Mouse (Mus musculus) megakaryocyte progenitor cell, adult 5-6 weeks (primary cell): ENCODE data around the gene Foxi3. TPM values are rescaled to one million over a fixed set of nuclear protein-coding genes. Genes with fewer than 3 reads are reported as not detected.

ENCODE experiments used
- ATAC-seq: replicated peaks from 2 replicates; pipeline ENCODE4 v1.8.0; 2016; ENCODE audit warnings: mild to moderate bottlenecking, moderate TSS enrichment, inconsistent platforms; ENCODE audit not compliant: poor library complexity
- total RNA-seq, 2 experiments: library from RNA; stranded (forward) in 1 of 2; stranded (reverse) in 1 of 2; fragments of 157-497, 149-512 nt in 1 of 2; fragments of 200-1000 nt in 1 of 2; gene quantifications; 2 replicates each; pipeline versions ENCODE4 v1.2.3 to v1.2.4; 2015 to 2017

The Foxi3 gene
- not detected in 2 replicates for total RNA-seq (2015)
- not detected in 2 replicates for total RNA-seq (2017)

DNA sequence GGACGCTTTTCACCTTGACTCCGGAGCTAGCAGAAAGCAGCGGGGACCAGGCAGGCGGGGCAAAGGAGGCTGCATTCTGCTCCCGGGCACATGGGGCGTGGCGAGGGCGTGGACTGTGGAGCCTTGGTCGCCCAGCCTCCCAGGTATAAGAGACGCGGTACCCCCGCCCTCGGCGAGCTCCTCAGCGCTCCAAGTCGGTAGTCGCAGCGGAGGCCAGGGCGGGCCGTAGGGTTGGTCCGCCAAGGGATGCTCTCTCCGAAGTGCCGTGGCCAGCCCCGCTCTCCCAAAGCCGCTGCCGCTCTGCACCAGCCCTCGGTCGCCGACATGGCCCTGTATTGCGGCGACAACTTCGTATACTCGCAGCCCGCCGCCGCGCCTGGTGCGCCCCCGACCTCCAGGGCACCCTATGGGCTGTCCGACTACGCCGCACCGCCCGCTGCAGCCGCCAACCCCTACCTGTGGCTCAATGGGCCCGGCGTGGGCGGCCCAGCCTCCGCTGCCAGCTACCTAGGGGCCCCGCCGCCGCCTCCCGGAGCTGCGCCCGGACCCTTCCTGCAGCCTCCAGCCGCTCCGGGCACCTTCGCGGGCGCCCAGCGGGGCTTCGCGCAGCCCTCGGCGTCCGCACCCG, at the start of gene Foxi3:
Foxi3 (plus strand) TSS at position 247 of the 628 bp plus-strand sequence.
- peak; percentile 57 for ATAC-seq

DNA sequence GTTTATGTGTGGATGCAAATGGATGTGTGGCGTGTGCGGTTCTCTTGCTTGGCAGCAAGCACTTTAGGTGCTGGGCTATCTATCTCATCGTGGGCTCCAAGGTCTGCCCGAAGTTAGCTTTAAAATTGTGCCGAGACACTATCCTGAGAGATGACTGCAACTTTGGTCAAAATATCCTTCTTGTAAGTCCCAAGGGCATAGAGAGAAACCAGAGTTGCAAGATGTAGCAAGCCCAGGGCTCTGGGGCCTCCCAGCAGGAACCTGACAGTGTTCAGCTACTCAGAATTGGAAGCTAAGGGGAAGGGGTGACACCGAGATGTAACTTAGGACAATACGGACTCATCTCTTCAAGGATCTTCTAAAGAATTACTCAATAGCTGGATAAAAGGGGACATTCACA, 46.8 kb upstream of the Foxi3 start:
- ATAC-seq = no peak

DNA sequence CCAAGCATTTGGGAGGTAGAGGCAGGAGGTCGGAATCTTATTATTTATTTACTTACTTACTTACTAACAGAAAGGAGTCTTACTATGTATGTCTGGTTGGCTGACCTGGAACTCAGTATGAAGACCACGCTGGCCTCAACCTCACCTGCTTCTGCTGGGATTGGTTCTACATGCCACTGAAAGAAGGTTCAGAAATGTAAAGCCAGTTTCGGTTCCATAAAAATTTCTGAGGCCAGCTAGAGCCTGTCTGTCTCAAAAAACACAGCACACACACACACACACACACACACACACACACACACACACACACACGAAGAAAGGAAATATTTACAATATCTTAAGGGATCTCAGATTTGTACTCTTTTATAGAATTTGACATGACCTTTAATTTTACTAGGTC, 46.0 kb upstream of the Foxi3 start:
- 0 out of 2 replicates have a peak, but pooled peaks have one; percentile 23 for ATAC-seq

DNA sequence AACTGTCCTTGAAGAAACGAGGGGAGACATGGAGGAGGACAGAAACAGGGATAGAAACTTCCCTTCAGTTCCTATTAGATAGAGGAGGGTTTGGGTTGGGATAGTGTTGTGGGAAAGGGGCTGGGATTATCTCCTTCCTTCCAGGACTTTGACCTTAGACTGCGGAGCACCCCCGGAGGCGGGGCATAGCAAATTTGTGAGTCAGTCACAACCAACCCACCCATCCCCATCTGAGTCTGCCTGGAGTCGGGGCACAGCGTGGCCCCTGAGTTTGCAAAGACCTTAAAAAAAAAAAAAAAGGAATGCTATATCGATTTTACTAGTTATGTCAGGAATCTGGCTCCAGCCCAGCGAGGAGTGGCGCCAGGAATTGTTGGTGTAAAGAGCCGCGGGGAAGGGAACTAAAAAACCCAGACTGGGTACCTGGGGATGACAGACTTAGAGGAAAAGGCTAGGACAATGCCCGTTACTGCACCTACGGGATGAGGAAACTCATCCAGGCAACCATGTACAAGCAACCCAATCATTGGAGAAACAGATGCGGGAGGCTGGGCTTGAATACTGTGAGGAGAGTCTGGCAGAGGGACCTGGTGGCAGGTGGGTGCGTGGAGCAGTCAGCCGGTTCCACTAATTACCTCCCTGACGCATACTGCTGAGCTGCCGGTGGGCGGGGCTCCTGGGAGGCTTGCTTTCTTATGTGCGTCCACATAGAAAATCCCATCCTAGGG, 44.5 kb upstream of the Foxi3 start:
- ATAC-seq = no peak

DNA sequence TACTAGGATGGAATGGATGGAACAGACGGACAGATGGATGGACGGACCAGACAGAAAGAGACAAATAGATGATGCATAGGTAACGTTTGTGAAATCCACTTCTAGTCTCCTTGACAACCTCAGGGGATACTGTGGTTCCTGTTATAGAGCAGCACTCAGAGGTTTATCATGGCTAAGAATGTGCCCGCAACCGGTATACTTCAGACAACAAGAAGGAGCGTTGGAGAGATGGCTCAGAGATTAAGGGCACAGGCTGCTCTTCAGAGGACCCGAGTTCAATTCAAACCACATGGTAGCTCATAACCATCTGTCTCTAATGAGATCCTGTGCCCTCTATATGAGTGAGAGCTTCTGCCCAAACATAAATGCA, 44.0 kb upstream of the Foxi3 start:
- no peak for ATAC-seq

DNA sequence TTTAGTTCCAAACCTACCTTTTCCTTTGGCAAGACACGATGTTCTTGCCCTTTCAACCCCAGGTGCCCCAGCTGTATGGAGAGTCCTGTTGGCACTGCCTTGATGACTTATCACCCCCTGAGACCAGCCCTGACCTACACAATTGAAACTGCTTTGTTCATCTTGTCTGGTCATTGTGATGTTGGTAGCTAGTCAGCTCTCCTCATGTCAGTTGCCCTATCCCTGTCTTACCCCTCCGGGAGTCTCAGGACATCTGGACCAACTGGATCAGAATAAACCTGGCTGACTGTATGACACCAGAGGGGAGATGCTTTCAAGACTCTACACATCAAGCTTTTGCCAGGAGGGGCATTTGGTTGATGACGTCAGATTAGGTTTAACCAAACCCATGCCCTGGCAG, 37.5 kb upstream of the Foxi3 start, which contains the start of gene Tex37:
Tex37 (minus strand) TSS at position 101 of the 400 bp plus-strand sequence.
- ATAC-seq = no peak

DNA sequence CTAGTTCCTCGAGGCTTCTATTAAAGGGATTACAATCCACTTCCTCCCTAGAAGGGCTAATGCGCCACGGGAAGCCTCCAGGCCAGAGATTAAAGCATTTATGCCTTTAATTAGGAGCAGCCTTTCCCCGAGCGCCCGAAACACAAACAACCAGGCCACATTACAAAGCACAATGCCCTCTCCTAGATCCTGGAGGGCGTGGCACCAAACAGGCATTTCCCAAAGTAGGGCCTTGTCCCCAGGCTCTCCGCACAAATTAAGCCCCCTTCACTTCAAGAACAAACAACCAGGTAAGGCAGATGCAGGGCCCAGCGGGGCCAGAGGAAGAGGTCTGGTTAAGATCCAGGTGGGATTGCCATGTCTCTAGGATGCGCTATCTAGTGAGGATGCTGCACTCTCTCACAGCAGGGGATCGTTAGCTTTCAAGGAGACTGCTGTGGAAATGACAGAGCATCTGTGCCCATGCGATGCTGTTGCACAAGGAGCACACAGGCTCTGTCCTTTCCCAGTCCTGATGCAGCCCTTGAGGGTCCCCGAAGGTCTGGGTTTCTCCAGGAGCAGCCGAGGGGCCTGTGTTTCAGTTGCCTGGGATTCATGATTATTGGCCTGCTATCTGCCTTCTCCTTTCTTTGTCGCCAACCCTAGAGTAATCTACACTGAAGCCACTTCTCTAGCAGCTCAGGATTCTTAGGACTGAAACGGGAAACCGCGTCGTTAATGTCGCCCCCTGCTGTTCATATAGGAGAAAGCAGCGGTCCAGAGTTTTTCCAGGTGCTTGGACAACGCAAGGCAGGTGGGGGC, 34.9 kb upstream of the Foxi3 start:
- peak; percentile 92 for ATAC-seq

DNA sequence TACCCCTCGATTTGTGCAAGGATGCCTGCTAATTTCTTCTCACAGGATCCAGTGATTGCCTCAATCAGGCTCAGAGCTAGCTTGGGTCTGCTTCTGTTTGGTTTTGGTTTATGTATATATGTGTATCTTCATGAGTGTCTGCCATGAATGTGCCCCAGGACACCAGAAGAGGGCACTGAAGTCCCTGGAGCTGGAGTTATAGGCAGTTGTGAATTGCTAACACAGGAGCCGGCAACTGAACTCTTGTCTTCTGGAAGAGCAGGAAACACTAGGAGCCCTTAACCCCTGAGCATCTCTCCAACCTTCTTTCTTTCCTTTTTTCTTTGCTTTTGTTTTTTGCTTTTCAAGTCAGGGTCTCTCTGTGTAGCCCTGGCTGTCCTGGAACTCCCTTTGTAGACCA, 24.5 kb upstream of the Foxi3 start:
- ATAC-seq = no peak

DNA sequence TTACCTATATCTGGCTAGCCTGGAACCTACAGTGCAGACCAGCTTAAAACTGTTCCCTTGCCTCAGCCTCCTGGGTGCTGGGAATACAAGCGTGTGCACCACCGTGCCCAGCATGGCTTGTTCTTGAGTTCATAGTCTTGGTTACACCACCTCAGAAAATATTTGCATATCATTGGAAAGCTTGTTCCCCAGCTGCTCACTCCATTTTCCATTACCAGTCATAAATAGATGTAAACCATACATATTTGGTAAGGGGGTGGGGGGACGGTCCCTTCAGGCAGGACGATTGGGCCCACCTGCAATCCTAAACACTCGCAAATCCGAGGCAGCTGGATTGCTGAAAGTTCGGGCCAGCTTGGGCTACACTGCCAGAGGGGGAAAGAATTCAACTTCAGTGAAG, 3.1 kb upstream of the Foxi3 start:
- ATAC-seq = no peak

DNA sequence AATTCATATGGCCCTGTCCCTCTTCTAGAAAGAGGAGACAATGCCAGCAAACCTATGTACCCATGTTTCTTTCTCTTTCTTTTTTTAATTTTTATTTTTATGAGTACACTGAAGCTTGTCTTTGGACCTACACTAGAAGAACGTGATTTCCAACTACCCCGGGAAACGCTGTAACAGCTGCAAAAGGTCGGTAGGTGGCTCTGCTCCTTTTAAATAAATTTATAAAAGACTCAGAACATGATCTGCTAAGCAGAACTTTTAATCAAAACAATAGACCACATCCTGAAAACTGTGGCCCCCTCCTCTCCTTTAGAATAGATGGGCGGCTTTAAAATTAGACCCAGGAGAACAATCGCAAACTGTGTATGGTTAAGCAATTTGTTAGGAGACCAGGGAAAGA, 2.3 kb upstream of the Foxi3 start:
- ATAC-seq = peak; percentile 49; the same call in 1 of the 2 replicates

DNA sequence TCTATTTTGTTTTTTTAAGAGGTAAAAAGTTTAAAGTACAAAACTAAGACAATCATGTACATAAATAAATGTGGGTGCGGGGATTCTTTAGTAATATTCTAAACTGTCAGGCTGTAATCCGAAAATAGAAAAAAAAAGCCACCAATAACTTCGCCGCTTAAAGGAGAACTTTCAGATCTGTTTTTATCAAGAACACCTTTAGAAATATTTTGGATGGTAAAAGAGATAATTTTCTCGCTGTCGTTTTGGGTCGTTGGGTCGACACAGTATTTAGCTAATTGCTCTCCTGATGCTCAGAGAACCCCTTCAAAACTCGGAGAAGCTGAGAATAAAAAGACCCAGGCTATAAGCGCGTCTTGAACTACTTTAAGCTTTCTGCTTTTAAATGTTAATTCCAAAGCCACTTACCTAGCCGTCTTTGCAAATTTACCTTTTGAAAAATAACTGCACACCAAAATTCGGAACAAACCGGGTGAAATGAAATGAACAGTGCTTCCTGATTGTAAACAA, 985 bp upstream of the Foxi3 start:
- no peak for ATAC-seq

DNA sequence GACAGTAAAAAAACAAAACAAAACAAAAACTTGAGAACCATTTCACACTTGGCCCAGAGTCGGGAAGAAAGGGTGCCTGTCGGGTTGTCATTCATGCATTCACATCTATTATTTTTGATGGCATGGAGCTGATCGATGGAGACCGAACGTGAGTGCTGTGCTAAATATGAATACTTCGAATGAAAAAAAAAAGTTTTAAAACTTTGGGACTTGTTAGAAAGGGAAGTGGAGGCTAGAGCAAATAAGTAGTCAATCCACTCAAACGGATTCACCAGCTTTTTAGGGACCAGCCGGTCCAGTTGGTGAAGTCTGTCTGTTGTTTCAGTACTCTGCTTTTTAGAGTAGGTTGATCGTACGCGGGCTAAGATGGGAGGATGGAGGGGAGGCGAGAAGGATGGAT, 490 bp upstream of the Foxi3 start:
- ATAC-seq = 0 out of 2 replicates have a peak, but pooled peaks have one; percentile 5

DNA sequence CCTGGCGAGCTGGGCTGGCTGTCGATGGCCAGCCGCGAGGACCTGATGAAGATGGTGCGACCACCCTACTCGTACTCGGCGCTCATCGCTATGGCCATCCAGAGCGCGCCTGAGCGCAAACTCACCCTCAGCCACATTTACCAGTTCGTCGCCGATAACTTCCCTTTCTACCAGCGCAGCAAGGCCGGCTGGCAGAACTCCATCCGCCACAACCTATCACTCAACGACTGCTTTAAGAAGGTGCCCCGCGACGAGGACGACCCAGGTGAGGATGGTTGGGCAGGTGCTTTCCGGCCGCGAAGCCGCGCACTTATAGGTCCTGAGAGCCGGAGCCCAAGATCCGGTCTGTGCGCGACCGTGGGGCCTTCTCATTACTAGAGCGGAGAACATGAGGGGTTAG, 605 bp downstream of the Foxi3 start:
- no peak; the same call in 1 of the 2 replicates for ATAC-seq

DNA sequence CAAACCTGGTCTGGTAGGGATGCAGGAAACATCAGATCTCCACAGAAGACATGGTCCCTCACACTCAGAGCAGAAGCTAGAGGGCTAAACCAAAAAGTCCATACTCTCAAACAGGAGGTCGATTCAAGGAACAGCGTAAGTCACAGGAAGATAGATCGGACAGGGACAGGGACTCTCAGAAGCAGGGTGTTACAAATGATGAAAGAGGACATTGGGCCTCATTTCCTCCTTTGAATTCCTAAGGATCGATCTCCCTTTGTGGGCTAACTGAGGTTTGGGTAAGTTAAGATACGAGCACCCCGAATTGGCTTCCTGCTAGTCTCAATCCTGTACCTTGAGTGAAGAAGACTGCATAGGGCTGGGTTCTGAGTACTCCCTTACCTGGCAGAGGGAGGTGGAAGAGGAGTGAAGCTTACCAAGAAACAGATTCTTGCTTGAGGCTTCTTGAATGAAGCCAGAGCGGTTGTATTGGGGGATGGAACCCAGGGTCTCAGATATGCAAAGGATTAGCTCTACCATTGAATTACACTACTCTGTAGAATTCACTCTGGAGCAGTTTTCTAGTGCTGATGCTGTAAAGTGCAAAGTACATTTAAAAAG, 1.1 kb downstream of the Foxi3 start:
- no peak for ATAC-seq

DNA sequence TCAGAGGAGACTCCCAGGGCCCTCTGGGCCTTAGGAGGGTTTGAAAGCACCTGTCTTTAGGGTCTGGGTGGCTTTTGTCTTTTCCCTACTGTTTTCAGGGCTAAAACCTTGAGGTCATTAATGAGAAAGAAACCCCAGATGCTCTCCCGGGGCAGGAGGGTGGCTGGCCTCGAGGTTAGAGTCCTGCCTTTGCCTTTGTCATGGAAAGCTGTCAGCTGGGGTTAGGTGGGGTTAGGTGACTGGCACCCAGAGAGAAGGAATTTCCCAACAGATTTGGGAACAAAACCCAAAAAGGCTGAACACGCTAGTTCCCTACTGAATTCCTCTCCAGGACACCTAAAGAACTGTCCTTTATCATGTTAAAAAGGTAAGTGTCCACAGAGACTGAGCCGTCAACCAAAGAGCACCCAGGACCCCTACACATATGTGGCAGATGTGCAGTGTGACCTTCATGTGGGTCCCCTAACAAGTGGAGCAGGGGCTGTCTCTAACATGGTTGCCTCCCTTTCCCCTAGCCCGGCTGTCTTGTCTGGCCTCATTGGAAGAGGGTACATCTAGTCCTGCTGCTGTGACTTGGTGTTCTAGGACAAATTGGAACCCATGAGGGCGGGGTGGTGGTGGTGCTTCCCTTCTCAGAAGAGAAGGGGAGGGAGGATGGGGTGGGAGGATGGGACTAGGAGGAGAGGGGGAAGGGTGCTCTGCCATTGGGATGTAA, 7.9 kb downstream of the Foxi3 start:
- ATAC-seq = no peak

DNA sequence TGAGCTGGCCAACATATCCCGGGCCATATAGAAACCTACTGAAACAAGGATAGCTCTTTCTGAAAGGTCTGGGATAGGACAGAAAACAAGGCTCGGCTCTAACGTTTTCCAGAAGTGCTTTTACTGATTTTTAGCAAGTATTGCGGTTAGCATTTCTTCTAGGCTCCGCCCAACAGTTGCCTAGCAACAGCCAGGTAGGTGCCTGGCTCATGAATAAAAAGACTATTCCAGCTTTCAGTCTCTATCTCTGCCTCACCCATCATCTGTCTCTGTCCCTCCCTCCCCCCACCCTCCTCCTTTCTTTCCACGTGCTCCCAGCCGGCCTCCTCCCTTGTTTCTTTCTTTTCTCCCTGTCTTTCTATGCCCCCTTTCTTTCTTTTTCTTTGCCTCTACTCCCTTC, 9.4 kb downstream of the Foxi3 start:
- ATAC-seq = no peak

DNA sequence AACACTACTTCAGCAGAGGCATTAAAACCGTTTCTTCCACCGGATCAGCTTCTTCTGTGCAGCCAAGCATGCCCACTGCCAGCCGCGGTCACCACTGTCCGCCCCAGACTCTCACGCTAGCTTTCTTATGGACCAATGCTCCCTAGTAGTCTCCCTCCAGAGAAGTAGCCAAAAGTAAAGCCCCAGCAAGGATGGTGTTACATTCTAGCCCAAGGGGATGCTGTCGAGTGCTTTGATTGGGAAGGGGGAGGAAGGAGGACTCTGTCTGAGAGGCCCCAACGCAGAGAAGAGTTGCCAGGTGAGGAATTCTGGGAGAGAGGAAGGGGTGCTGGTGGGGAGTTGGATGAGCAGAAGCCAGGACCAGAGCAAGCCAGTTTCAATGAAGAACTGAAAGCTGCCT, 11.1 kb downstream of the Foxi3 start:
- ATAC-seq = no peak

DNA sequence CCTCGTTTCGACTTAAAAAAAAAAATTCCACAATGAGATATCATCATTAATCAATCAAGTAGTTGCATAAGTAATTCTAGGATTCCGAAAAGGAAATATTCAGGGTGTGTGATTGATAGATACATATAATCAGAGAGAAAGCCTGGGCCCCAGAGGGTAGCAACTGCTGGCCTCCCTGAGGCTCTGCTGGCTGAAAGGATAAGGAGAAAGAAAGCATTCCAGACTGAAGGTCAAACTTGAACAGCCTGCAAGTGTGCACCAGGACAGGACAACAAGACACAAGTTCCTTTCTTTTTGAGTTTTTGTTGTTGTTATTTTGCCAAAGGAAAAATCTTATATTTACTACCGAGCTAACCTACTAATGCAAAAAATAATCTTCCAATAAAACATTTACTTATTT, 12.0 kb downstream of the Foxi3 start:
- ATAC-seq = no peak

DNA sequence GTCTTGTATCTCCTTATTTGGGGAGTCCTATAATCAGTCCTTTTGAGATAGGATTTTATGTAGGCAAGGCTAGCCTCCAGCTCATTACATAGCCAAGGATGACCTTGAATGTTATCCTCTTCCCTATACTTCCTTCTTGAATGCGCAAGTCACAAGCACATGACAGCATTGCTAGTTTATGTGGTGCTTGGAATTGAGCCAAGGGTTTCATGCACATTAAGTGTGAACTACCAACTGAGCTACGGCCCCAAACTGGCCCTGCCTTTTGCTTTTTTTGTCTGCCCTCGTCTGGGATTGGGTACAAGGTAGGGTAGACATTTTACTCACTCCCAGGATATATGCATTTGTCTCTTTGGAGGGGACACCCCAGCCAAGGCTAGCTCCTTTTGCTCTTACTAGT, 16.7 kb downstream of the Foxi3 start:
- ATAC-seq = no peak

DNA sequence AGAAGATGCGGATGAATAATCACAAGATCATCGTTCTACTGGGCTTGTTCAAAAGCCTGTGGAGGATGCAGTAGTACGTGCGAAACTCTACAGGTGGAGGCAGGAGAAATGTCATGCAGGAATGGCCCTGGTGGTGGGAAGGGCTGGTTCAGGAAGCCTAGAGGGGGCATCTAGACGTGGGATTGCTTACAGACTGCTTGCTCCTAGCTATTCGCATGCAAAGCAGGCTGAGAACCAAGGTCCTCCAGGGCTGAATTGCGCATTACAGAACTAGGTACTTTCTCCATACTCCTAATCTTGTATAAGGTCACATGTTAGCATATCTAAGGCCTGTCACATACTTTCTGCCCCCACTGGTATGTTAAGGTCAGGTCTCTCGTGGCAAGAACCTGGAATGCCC, 24.7 kb downstream of the Foxi3 start:
- ATAC-seq = no peak

DNA sequence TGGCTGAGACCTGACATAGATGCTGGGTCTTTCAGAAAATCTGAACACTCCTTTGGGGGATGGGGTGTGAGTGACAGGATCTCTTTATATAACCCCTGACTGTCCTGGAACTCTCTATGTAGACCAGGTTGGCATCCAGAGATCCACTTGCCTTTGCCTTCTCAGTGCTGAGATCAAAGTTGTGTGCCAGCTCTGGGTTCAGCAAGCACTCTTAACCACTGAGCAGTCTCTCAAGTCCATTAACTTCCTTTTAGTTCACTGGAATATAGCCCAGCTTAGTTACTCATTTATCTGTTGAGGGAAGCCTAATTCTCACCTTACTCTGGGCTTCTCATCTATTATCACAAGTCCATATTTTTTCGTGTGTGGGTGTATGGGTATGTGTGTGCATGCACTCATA, 26.1 kb downstream of the Foxi3 start:
- no peak for ATAC-seq
